In the genomic region with DNA sequence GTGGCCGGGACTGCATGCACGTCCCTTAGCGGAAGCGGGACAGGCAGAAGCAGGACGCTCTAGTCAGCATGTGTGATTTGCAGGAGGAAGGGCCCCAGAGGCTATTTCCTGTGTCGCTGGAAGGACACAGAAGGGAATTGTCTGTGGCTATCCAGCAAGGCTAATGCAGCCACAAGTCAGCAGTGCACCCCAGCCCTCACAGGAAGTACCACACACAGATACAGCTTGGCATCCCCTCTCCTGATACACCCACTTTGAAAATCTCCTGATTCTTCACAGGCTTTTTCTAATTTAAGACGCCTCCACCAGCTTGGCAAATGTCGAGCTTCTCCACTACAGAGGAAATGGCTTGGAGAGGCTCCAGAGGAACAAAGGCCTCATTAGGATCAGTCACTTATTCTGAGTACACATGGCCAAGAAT, we compare ENCODE assay signal across 10 mouse cellular contexts.
DNase-seq lines count a peak whose midpoint lies in the region; ATAC-seq lines count a peak whose summit lies in the region.
"Had no signal": no experiment of that assay in that cellular context is flagged by ENCODE, and none has a peak within 500 bp of the region (broad histone marks: within the 10 kb centered on the region; RNA-seq: fewer than 3 reads in every experiment).

No protein-coding gene starts in this region.

- peak overlapping the region; percentile 48 for H3K27ac ChIP-seq in embryonic facial prominence, embryonic 15.5 days (replicated peaks)
- peak overlapping the region; percentile 78 for H3K27ac ChIP-seq in heart, embryonic 12.5 days (ENCODE audit: poor library complexity, severe bottlenecking)
- H3K27ac ChIP-seq: midbrain, embryonic 12.5 days had no signal

- H3K4me3 ChIP-seq in embryonic facial prominence, embryonic 15.5 days (replicated peaks): no peak overlapping the region
- no peak overlapping the region for H3K4me3 ChIP-seq in heart, embryonic 12.5 days
- peak overlapping the region; percentile 83 for H3K4me3 ChIP-seq in megakaryocyte, embryonic 14.5 days (replicated peaks)
- H3K4me3 ChIP-seq: midbrain, embryonic 12.5 days had no signal

- H3K27me3 ChIP-seq in embryonic facial prominence, embryonic 15.5 days: no peaks in the 10 kb centered on the region
- H3K27me3 ChIP-seq in heart, embryonic 12.5 days (replicated peaks): no peaks in the 10 kb centered on the region
- no peaks in the 10 kb centered on the region for H3K27me3 ChIP-seq in megakaryocyte, embryonic 14.5 days (replicated peaks)
- H3K27me3 ChIP-seq: midbrain, embryonic 12.5 days had no signal

- 11% methylated on average over 8 of the region's 8 CpGs for whole genome bisulfite sequencing in embryonic facial prominence, embryonic 15.5 days
- 38% methylated on average over 8 of the region's 8 CpGs for WGBS in heart, embryonic 12.5 days

- intact Hi-C loops in left cerebral cortex, postnatal 4 days (cut with DNase I): loop anchor here (2.0 to 10.0 kb wide), 2 partner anchors 120 to 180 kb away; a partner anchor contains a TSS

- H3K9ac ChIP-seq in embryonic facial prominence, embryonic 15.5 days: no peak overlapping the region
- H3K9ac ChIP-seq in heart, embryonic 12.5 days: peak overlapping the region; percentile 44; the same call in 1 of the 2 replicates
- H3K9ac ChIP-seq: midbrain, embryonic 12.5 days had no signal

- no peaks in the 10 kb centered on the region for H3K9me3 ChIP-seq in embryonic facial prominence, embryonic 15.5 days (replicated peaks)
- H3K9me3 ChIP-seq in heart, embryonic 12.5 days (replicated peaks): no peaks in the 10 kb centered on the region
- H3K9me3 ChIP-seq in megakaryocyte, embryonic 14.5 days: no peaks in the 10 kb centered on the region
- H3K9me3 ChIP-seq: G1E; midbrain, embryonic 12.5 days had no signal

- peak; percentile 65 for ATAC-seq in embryonic facial prominence, embryonic 15.5 days (ENCODE audit: insufficient number of reproducible peaks, low FRiP score, low TSS enrichment, low read depth)
- ATAC-seq in heart, embryonic 12.5 days (ENCODE audit: insufficient number of reproducible peaks, low FRiP score): peak; percentile 54

- no peaks in the 10 kb centered on the region for H3K36me3 ChIP-seq in embryonic facial prominence, embryonic 15.5 days
- H3K36me3 ChIP-seq in heart, embryonic 12.5 days: no peaks in the 10 kb centered on the region
- peaks cover 9% of the 10 kb centered on the region for H3K36me3 ChIP-seq in megakaryocyte, embryonic 14.5 days (replicated peaks; ENCODE audit: low read length)
- H3K36me3 ChIP-seq: G1E; midbrain, embryonic 12.5 days had no signal

- peaks cover 35% of the 10 kb centered on the region for H3K4me1 ChIP-seq in embryonic facial prominence, embryonic 15.5 days
- peaks cover 29% of the 10 kb centered on the region for H3K4me1 ChIP-seq in heart, embryonic 12.5 days (replicated peaks)
- H3K4me1 ChIP-seq in megakaryocyte, embryonic 14.5 days: peaks cover 89% of the 10 kb centered on the region

- DNase-seq in ovary, postnatal 36 days (ENCODE audit: low spot score): peak; percentile 21
- no peak for DNase-seq in ovary, postnatal 14 days (ENCODE audit: low spot score)
- peak; percentile 66 to 71 for DNase-seq in kidney, adult 8-10 months
- DNase-seq in left cerebral cortex, postnatal 4 days: peak; percentile 58
- peak; percentile 34 to 46 for DNase-seq in spleen, postnatal 36 days (ENCODE audit: low spot score in 2 of 2)

- peak overlapping the region; percentile 8; the same call in 1 of the 2 replicates for H3K4me2 ChIP-seq in embryonic facial prominence, embryonic 15.5 days (replicated peaks)
- peak overlapping the region; percentile 36 for H3K4me2 ChIP-seq in heart, embryonic 12.5 days
- H3K4me2 ChIP-seq: midbrain, embryonic 12.5 days had no signal
